Mouse (Mus musculus): Measurements from ENCODE around the gene Meis1.

GRCm38 (mm10) chr11:18867665-18868064 lies 151.1 kb downstream of the Meis1 start:
- no peak for TF ChIP-seq POLR2A (IDR thresholded peaks at IDR 0.05; ENCODE audit: low read depth, low read length)
- no peak for TF ChIP-seq CTCF (IDR thresholded peaks at IDR 0.05; ENCODE audit: extremely low read depth, insufficient read depth, insufficient read length, insufficient replicate concordance)
